Mouse (Mus musculus) myocyte (in vitro differentiated cells): ENCODE results near the gene Smarce1. TPM values are rescaled to one million over a fixed set of nuclear protein-coding genes. Genes with fewer than 3 reads are reported as not detected.
A peak's percentile ranks its signal among the peaks of the same experiment; 100 is the strongest.

Experiments
- H3K27me3 ChIP-seq: one replicate; pipeline ENCODE4 v1.6.1; 2011; ENCODE audit not compliant: control insufficient read depth, insufficient read depth, insufficient read length
- H3K36me3 ChIP-seq: one replicate; pipeline ENCODE4 v1.6.1; 2011; ENCODE audit not compliant: control insufficient read depth, insufficient read depth
- H3K4me2 ChIP-seq: one replicate; pipeline ENCODE4 v1.6.1; 2011; ENCODE audit warnings: low read depth, control low read depth
- H3K4me3 ChIP-seq: one replicate; pipeline ENCODE4 v1.5.1; 2011; ENCODE audit warnings: mild to moderate bottlenecking, control low read depth, moderate library complexity
- H3K79me2 ChIP-seq: one replicate; pipeline ENCODE4 v1.6.1; 2011; ENCODE audit not compliant: control insufficient read depth, insufficient read depth
- H3ac ChIP-seq: one replicate; pipeline ENCODE4 v1.6.1; 2011; ENCODE audit not compliant: control insufficient read depth, insufficient read length
- CEBPB ChIP-seq: IDR thresholded peaks from 2 replicates; pipeline ENCODE4 v1.6.1; 2011; ENCODE audit warnings: mild to moderate bottlenecking, moderate library complexity; ENCODE audit not compliant: poor library complexity, insufficient read depth, severe bottlenecking
- E2F4 ChIP-seq: IDR thresholded peaks from one replicate; pipeline ENCODE4 v1.6.1; 2011; ENCODE audit warnings: mild to moderate bottlenecking, control low read depth, moderate library complexity; ENCODE audit not compliant: insufficient read depth
- MAX ChIP-seq: IDR thresholded peaks from one replicate; pipeline ENCODE4 v1.6.1; 2011; ENCODE audit warnings: low read depth, mild to moderate bottlenecking, control low read depth
- MYOD1 ChIP-seq, 3 experiments: IDR thresholded peaks; one replicate each; pipeline ENCODE4 v1.6.1; 2011; ENCODE audit warnings: control low read depth in 2 of 3, low read depth in 2 of 3, mild to moderate bottlenecking in 2 of 3, moderate library complexity in 1 of 3; ENCODE audit not compliant: insufficient read length in 2 of 3, control insufficient read depth in 1 of 3
- MYOG ChIP-seq, 3 experiments: IDR thresholded peaks; one replicate each; pipeline ENCODE4 v1.6.1; 2011; ENCODE audit warnings: control low read depth in 2 of 3, low read depth in 2 of 3, mild to moderate bottlenecking in 2 of 3; ENCODE audit not compliant: insufficient read length in 2 of 3, control insufficient read depth in 1 of 3, insufficient read depth in 1 of 3
- POLR2A ChIP-seq: IDR thresholded peaks from one replicate; pipeline ENCODE4 v1.6.1; 2011; ENCODE audit warnings: low read depth, mild to moderate bottlenecking, control low read depth, moderate library complexity; ENCODE audit not compliant: insufficient read length
- POLR2AphosphoS2 ChIP-seq: IDR thresholded peaks from one replicate; pipeline ENCODE4 v1.6.1; 2011; ENCODE audit warnings: low read depth, control low read depth; ENCODE audit not compliant: insufficient read length
- REST ChIP-seq: IDR thresholded peaks from one replicate; pipeline ENCODE4 v1.6.1; 2011; ENCODE audit warnings: mild to moderate bottlenecking, control low read depth, moderate library complexity; ENCODE audit not compliant: insufficient read depth, insufficient read length
- SRF ChIP-seq: IDR thresholded peaks from one replicate; pipeline ENCODE4 v1.6.1; 2011; ENCODE audit warnings: low read depth; ENCODE audit not compliant: control insufficient read depth, insufficient read length
- TCF12 ChIP-seq: IDR thresholded peaks from one replicate; pipeline ENCODE4 v1.6.1; 2011; ENCODE audit warnings: mild to moderate bottlenecking, control low read depth; ENCODE audit not compliant: poor library complexity, insufficient read depth, severe bottlenecking
- TCF3 ChIP-seq: IDR thresholded peaks from one replicate; pipeline ENCODE4 v1.6.1; 2011; ENCODE audit warnings: low read depth, control low read depth; ENCODE audit not compliant: insufficient read length
- USF1 ChIP-seq: IDR thresholded peaks from one replicate; pipeline ENCODE4 v1.6.1; 2011; ENCODE audit warnings: low read depth, mild to moderate bottlenecking, control low read depth, moderate library complexity
- polyA plus RNA-seq: library from polyadenylated mRNA; unstranded; fragments of >200 nt; fragmentation: generic; extraction: Trizol; gene quantifications from one replicate; pipeline ENCODE4 v1.2.1, GENCODE M21; 2012; ENCODE audit warnings: missing spikeins

Smarce1 gene
- polyA plus RNA-seq, 1 experiment, result 90.3 TPM

DNA sequence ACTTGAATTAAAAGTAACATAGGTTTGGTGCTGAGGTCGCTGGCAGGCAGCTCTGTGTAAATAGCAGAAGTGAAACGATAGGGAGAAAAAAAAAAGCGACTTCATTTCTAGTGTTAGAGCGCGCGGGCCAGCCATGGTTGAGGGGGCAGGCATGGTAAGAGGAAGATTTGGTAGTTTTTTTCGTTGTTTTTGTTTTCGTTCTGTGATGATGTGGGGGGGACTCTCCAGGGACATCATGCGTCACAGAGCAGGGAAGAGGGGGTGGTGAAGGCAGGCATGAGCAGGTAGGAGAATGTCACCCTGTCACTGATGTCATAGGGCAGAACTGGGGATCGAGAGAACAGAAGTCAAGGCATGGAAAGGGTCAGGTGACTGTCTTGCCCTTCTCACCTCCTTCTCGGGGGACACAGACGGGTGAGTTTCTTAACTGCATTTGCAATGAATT lies 62.8 kb downstream of the Smarce1 start:
- H3K4me3 ChIP-seq, result no peak overlapping the region
- H3K79me2 ChIP-seq, result no peaks in the 10 kb centered on the region

DNA sequence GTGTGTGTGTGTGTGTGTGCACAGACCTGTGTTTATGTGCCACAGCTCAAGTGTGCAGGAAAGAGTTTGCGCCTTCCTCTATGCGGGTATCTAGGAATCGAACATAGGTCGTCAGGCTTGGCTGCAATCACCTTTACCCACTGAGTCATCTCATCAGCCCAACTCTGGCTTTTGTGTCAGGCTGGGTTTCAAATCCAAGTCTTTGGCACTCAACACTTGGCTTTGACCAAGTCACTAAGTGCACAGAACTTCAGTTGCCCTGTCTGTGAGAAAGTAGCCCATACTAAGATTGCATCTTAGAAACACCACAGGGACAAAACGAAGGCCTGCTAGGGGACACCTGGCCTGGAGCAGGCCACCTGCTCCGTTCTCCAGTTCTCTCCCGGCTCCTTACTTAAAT lies 63.2 kb downstream of the Smarce1 start:
- TF ChIP-seq POLR2AphosphoS2, result no peak
- TF ChIP-seq MAX, result no peak
- TF ChIP-seq MYOG (IDR thresholded peaks at IDR 0.05; ENCODE audit: control insufficient read depth in 1 of 3, insufficient read depth in 1 of 3, insufficient read length in 2 of 3, low read depth in 2 of 3), result no peak
- TF ChIP-seq TCF12, result no peak
- no peak for TF ChIP-seq E2F4
- no peak for TF ChIP-seq USF1
- TF ChIP-seq REST, result no peak
- no peak for TF ChIP-seq MYOD1 (IDR thresholded peaks at IDR 0.05; ENCODE audit: control insufficient read depth in 1 of 3, insufficient read length in 2 of 3, low read depth in 2 of 3)
- no peak for TF ChIP-seq SRF
- no peak for TF ChIP-seq TCF3
- TF ChIP-seq POLR2A, result no peak
- no peak for TF ChIP-seq CEBPB
- H3K4me3 ChIP-seq, result no peak overlapping the region
- no peak overlapping the region for H3K4me2 ChIP-seq
- no peaks in the 10 kb centered on the region for H3K79me2 ChIP-seq
- peaks cover 29% of the 10 kb centered on the region for H3K27me3 ChIP-seq
- H3ac ChIP-seq, result no peak overlapping the region
- H3K36me3 ChIP-seq, result no peaks in the 10 kb centered on the region

More for the DNA sequence above, 62.8 kb downstream of the Smarce1 start:
- TF ChIP-seq USF1 (no peak), TCF3 (no peak), E2F4 (no peak), TCF12 (no peak), MYOG (IDR thresholded peaks at IDR 0.05; ENCODE audit: control insufficient read depth in 1 of 3, insufficient read depth in 1 of 3, insufficient read length in 2 of 3, low read depth in 2 of 3) (no peak), SRF (no peak), POLR2AphosphoS2 (no peak), MAX (no peak), CEBPB (no peak), POLR2A (no peak), MYOD1 (IDR thresholded peaks at IDR 0.05; ENCODE audit: control insufficient read depth in 1 of 3, insufficient read length in 2 of 3, low read depth in 2 of 3) (no peak)
- H3K4me2 ChIP-seq, result no peak overlapping the region
- H3K36me3 ChIP-seq, result no peaks in the 10 kb centered on the region
- H3ac ChIP-seq, result no peak overlapping the region
- peaks cover 29% of the 10 kb centered on the region for H3K27me3 ChIP-seq

DNA sequence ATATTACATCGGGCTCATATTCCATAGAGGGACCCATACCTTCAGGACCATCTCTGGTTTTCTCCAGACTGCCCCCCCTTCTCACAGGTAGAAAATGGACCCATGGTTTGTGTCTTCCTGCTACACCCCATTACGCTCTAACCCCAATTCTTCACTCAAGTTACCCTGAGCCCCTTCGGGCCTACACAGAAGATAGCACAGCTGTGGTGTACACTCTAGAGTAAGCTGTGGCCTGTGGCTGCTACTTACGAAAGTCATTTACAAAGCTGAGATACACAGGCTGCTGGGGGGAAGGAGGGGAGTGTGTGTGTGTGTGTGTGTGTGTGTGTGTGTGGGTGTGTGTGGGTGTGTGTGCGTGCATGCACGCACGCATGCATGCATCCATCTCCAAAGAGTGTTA lies 64.6 kb downstream of the Smarce1 start:
- Histone ChIP-seq H3K4me3 (no peak overlapping the region), H3K4me2 (no peak overlapping the region), H3ac (no peak overlapping the region), H3K79me2 (no peaks in the 10 kb centered on the region), H3K27me3 (peaks cover 29% of the 10 kb centered on the region), H3K36me3 (no peaks in the 10 kb centered on the region)
- TF ChIP-seq USF1 (no peak), POLR2AphosphoS2 (no peak), SRF (no peak), CEBPB (no peak), E2F4 (no peak), TCF12 (no peak), MYOD1 (IDR thresholded peaks at IDR 0.05; ENCODE audit: control insufficient read depth in 1 of 3, insufficient read length in 2 of 3, low read depth in 2 of 3) (no peak), REST (no peak), MYOG (IDR thresholded peaks at IDR 0.05; ENCODE audit: control insufficient read depth in 1 of 3, insufficient read depth in 1 of 3, insufficient read length in 2 of 3, low read depth in 2 of 3) (no peak), MAX (no peak), TCF3 (no peak), POLR2A (no peak)

DNA sequence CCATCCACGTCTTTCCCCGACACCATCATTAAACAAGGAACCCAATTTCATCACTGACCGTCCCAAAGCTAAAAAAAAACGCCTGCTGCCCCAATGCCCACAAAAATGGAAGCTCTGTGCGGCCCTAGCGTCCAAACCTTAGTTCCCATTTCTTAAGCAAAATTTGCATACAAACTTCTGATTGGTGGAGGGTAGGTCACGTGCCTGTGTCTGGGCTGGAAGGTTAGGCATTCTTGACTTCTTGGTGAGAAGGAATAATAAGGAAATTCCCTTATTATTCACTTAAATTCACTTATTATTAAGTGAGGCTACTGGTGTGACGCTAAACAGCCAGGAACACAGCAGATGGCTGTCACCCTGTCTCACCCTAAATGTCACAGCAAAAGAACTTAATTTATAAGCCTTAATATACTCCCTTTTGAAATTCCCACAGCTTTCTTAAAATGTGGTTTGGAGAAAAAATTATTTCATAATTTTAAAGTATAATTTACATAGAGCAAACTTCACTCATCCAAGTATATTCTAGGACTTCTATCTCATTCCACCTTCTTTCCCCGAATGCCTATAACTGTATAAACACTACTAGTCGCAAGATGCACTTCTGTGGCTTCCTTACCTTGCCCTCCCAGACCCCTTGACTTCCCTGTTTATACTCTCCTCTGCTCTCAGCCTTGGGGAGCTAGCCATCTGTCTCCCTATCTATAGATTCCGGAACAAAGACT lies 65.6 kb downstream of the Smarce1 start:
- peak overlapping the region; percentile 18 for H3K4me2 ChIP-seq
- H3K27me3 ChIP-seq, result peaks cover 27% of the 10 kb centered on the region

DNA sequence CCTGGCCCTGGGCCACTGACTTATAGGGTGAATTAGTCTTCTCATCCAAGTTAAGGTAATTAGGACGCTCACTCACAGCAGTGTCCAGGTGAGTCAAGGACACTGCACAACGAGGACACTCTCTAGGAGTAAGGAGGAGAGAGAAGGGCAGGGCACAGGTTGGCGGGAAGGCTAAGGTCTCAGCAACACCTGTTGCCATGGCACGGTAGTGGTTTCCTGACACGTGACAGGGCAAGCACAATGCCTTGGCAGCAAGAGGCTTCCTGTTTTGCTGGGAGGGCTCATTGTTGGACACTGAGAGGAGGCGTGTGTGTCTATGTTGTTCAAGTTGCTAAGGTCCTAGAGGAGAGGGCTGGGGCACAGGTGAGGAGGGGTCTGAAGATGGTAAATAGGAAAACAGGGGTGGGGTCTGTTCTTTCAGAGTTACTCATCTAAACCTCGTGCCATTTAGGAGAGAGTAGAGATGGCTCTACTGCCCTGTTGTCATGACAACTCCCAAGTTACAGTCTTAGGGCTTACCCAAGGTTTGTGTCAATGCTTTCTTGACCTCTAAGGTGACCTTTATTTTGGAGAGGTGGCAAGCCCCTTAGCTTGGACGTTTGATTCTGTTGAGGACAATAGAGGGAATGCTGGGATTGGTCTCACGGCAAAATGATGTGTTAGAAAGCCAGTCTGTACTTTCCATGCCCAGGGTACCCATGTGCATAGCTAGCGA lies 67.7 kb downstream of the Smarce1 start:
- no peak overlapping the region for H3ac ChIP-seq
- H3K4me2 ChIP-seq, result no peak overlapping the region
- H3K36me3 ChIP-seq, result no peaks in the 10 kb centered on the region
- H3K79me2 ChIP-seq, result no peaks in the 10 kb centered on the region
- H3K27me3 ChIP-seq, result peaks cover 15% of the 10 kb centered on the region
- H3K4me3 ChIP-seq, result no peak overlapping the region
- TF ChIP-seq MAX, result no peak

More for the DNA sequence above, 65.6 kb downstream of the Smarce1 start:
- Histone ChIP-seq H3K79me2 (no peaks in the 10 kb centered on the region), H3K4me3 (no peak overlapping the region), H3ac (no peak overlapping the region), H3K36me3 (no peaks in the 10 kb centered on the region)
- TF ChIP-seq E2F4, result no peak
- peak; percentile 80 for TF ChIP-seq USF1
